Mouse (Mus musculus) CD4-positive helper T cell, adult 2 months (primary cell): ENCODE results near the gene 1700001C19Rik.
A peak's percentile ranks its signal among the peaks of the same experiment; 100 is the strongest.

Experiments used
- DNase-seq: peaks from one replicate; pipeline ENCODE4 v3.0.0-alpha.2; 2012; ENCODE audit warnings: low read depth, missing footprints, low spot score

1700001C19Rik gene

GRCm38 (mm10) chr17:47436907-47437547 lies at the start of gene 1700001C19Rik:
1700001C19Rik (minus strand) TSS chr17:47437376.
- DNase-seq: peak; percentile 40

DNA sequence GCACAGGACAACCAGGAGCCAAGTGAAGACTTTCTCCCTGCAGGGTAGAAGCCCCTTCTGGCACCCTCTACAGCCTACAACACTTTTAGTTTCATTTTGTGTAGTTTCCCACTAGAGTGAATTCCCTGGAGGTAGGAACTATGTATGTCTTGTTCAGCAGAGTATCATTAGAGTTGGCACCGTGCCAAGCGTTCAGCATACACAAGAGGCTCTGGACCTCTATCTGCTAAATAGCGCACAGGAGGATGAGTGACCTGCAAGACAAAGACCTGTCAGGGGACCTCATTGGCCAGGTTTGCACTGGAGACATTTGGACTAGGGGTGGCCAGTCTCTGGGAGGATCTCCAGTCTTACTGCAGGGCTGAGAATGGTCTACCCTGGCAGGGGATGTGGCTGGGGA lies 48.6 kb upstream of the 1700001C19Rik start:
- DNase-seq: no peak

DNA sequence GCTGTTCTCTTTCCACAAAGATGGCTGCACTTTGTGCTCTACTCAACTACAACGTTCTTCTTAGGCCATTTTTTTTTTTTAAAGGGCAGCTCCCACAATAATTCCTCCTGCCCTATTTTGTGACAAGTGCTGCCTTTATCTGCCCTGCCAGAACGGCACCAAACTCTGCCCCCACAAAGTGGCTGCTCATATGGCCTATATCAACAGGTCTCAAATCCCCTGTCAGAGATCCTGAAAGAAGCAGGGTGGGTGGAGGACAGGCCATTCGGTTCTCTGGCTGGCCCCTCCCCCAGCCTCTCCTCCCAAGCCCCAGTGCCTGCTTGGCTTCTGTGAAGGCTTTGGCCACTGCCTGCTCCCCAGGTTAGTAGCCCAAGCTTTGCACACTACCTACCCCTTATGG lies 47.8 kb upstream of the 1700001C19Rik start:
- DNase-seq: no peak

- DNase-seq: peak; percentile 45
Observed at GRCm38 (mm10) chr17:47484241-47484921, 47.2 kb upstream of the 1700001C19Rik start.

GRCm38 (mm10) chr17:47482401-47482800 lies 45.2 kb upstream of the 1700001C19Rik start:
- peak; percentile 51 for DNase-seq

GRCm38 (mm10) chr17:47479887-47480286 lies 42.7 kb upstream of the 1700001C19Rik start:
- no peak for DNase-seq

- peak; percentile 31 for DNase-seq
Observed at GRCm38 (mm10) chr17:47475714-47476113, 38.5 kb upstream of the 1700001C19Rik start.

- DNase-seq: no peak
Observed at GRCm38 (mm10) chr17:47475181-47475580, 38.0 kb upstream of the 1700001C19Rik start.

- no peak for DNase-seq
Observed at GRCm38 (mm10) chr17:47474250-47474649, 37.1 kb upstream of the 1700001C19Rik start.

GRCm38 (mm10) chr17:47473434-47473974 lies 36.3 kb upstream of the 1700001C19Rik start:
- peak; percentile 73 for DNase-seq

- DNase-seq: no peak
Observed at GRCm38 (mm10) chr17:47472435-47473350, 35.5 kb upstream of the 1700001C19Rik start.

- no peak for DNase-seq
Observed at GRCm38 (mm10) chr17:47470686-47471085, 33.5 kb upstream of the 1700001C19Rik start.

- DNase-seq: no peak
Observed at GRCm38 (mm10) chr17:47470121-47470520, 32.9 kb upstream of the 1700001C19Rik start.

DNA sequence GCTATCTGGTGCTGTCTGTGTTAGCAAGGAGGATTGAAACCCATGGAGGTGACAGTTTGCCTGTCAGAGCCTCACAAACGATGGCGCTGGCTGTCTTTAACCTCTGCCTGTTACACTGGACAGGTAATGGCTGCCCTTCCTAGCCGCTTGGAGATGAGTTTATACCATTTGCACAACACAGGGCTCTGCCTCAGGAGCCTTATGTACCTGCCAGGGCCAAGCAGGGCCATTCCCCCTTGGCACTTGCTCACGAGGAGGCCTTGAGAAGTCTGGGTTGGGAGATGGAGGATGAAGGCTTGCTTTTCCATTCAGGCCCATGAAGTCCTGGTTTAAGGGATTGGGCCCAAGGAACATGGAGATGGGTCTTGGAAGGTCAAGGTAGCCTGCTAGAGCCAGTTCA lies 32.5 kb upstream of the 1700001C19Rik start:
- no peak for DNase-seq

GRCm38 (mm10) chr17:47468466-47468865 lies 31.3 kb upstream of the 1700001C19Rik start:
- no peak for DNase-seq

DNA sequence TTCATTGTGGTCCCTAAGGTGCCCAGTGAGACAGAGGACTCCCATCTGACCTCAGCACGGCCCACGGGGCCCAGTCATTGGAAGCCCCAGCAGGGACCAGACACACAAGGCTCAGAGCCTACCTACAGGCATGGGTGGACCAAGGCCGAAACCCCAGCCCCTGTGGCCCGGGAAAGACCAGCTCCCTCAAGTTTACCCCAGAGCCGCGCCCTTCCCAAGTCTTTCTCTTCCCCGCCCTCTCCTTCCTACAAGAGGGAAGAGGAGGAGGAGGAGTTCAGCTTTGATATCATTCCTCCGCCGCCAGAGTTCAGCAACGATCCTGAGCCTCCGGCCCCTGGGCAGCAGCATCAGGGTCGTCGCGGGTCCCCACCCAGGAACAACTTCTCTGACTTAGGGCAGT lies 30.9 kb upstream of the 1700001C19Rik start:
- DNase-seq: no peak

DNA sequence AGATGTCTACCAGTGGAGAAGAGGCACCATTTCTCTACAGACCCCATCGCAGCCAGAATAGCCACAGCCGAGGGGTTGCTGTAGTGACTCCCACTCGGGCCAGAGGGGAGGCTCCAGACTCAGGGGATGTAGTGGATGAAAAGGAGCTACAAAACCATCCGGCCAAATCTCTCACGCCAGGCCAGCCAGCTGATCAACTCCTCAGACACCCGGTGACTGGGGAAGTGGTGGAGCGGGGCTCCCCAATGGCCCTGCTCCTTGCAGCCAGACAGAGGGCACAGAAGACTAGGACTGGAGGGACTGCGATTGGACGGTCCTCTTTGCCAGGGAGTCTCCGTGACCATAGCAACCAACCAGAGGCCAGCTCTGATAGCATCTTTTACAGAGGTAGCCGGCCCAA lies 30.5 kb upstream of the 1700001C19Rik start:
- no peak for DNase-seq

GRCm38 (mm10) chr17:47466284-47466683 lies 29.1 kb upstream of the 1700001C19Rik start:
- DNase-seq: no peak

DNA sequence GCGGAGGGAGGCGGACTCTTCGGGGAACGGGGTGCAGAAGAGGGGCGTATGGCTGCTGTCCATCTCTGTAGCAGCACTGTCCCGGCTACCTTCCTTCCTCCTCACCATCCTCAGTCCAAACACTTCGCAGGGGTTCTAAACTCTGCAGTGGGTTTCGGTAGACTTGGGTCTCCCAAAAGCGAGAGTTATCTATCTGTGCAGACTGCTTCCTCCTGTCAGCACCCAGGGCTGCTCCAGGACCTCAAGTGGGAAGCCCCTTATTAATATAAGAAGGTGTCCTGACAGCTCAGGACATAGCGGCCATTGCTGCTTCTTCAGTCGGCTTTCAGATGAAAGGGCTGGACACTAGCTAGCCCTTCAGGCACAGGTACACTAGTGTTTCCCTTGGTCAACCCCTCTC lies 27.8 kb upstream of the 1700001C19Rik start:
- DNase-seq: no peak

- DNase-seq: no peak
Observed at GRCm38 (mm10) chr17:47464248-47464965, 27.2 kb upstream of the 1700001C19Rik start.

DNA sequence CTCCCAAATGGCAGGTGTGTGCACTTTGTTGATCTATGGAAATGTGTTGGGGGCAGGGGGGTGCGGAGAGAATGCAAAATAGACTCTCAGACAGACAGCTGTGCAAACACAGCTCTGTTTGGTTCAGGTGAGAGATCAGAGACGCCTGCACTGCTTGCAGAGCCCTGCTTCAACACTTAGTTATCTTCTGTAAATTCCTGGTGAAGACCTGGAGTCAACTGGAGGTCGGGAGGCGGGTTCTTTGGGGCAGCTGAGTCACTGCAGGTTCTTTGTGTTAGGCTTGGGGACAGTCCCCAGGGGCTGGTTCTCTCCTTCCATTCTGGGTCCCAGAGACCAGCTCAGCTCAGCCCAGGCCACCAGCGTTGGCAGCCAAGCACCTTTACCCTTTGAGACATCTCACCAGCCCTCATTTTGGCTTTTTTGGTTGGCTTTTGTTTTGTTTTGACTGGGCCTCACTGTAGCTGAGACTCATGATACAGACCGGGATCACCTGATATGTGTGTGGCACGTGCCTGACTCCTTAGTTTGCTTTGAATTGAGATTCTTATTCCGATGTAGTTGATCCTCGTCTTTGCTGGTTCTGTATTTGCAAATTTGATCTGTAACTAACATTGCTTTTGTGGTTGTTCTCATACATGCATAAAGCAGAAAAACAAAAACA lies 25.7 kb upstream of the 1700001C19Rik start:
- DNase-seq: no peak
